Mouse (Mus musculus): Measurements from ENCODE around the gene Bax.

GRCm38 (mm10) chr7:45437046-45437445 lies 29.7 kb downstream of the Bax start:
- TF ChIP-seq CEBPB (IDR thresholded peaks at IDR 0.05; ENCODE audit: insufficient read depth, poor library complexity, severe bottlenecking): no peak
- no peak for TF ChIP-seq MAX (IDR thresholded peaks at IDR 0.05; ENCODE audit: low read depth)
